Mouse (Mus musculus) liver, postnatal 0 days (tissue): Measurements from ENCODE around the gene Tmem82. TPM values are rescaled to one million over a fixed set of nuclear protein-coding genes. Genes with fewer than 3 reads are reported as not detected.

Experiments used
- ATAC-seq: fragments of 200-750 bp; cut with Nextera tagmentation; 2 replicates; pipeline ENCODE4 v1.8.0; 2017; ENCODE audit warnings: mild to moderate bottlenecking, moderate library complexity
- DNase-seq: peaks from one replicate; pipeline ENCODE4 v3.0.0-alpha.2; 2016
- H3K27ac ChIP-seq: fragments of 300-500 bp; sonication (generic); 2 replicates; pipeline ENCODE4 v1.5.1; 2014; ENCODE audit warnings: antibody characterized with exemption, moderate library complexity, mild to moderate bottlenecking, low read depth
- H3K27me3 ChIP-seq: fragments of 300-500 bp; sonication (generic); 2 replicates; pipeline ENCODE4 v1.6.1; 2014; ENCODE audit warnings: low read length, control low read depth, mixed read lengths; ENCODE audit not compliant: insufficient read depth
- H3K36me3 ChIP-seq: fragments of 300-500 bp; sonication (generic); replicated peaks from 2 replicates; pipeline ENCODE4 v1.6.1; 2014; ENCODE audit warnings: mild to moderate bottlenecking, control low read depth, low read length, moderate library complexity, mixed read lengths; ENCODE audit not compliant: insufficient read depth
- H3K4me1 ChIP-seq: fragments of 300-500 bp; sonication (generic); 2 replicates; pipeline ENCODE4 v1.6.1; 2014; ENCODE audit warnings: antibody characterized with exemption, mild to moderate bottlenecking, control low read depth; ENCODE audit not compliant: insufficient read depth
- H3K4me2 ChIP-seq: fragments of 300-500 bp; sonication (generic); 2 replicates; pipeline ENCODE4 v1.6.1; 2014; ENCODE audit warnings: low read depth, mild to moderate bottlenecking, low read length, moderate library complexity, mixed read lengths
- H3K4me3 ChIP-seq: fragments of 300-500 bp; sonication (generic); 2 replicates; pipeline ENCODE4 v1.5.1; 2014; ENCODE audit warnings: low read depth, low read length
- H3K9ac ChIP-seq: fragments of 300-500 bp; sonication (generic); replicated peaks from 2 replicates; pipeline ENCODE4 v1.6.1; 2014; ENCODE audit warnings: mild to moderate bottlenecking, moderate library complexity
- H3K9me3 ChIP-seq: fragments of 300-500 bp; sonication (generic); 2 replicates; pipeline ENCODE4 v1.6.1; 2016; ENCODE audit warnings: mild to moderate bottlenecking, control low read depth, low read length, mixed read lengths
- CTCF ChIP-seq: sonication (generic); IDR thresholded peaks from 2 replicates; pipeline ENCODE4 v1.5.1; 2016; ENCODE audit warnings: antibody characterized with exemption, low read depth
- EP300 ChIP-seq: IDR thresholded peaks from 2 replicates; pipeline ENCODE4 v1.6.1; 2016; ENCODE audit warnings: antibody characterized with exemption, low read depth, mild to moderate bottlenecking
- WGBS: fragments of 180-500 bp; shearing (Covaris S2); extraction: QIAGEN DNeasy Blood & Tissue Kit; methylation state at CpG from one replicate; pipeline ENCODE4 v1.1.7; 2014; ENCODE audit not compliant: insufficient replicate concordance; 5-methylcytosine and 5-hydroxymethylcytosine counted together
- polyA plus RNA-seq: library from polyadenylated mRNA; unstranded; fragments of >200 nt; fragmentation: Nextera tagmentation; extraction: Ambion mirVana; gene quantifications from 2 replicates; pipeline ENCODE4 v1.2.1, GENCODE M21; 2015

Gene Tmem82
- polyA plus RNA-seq, 1 experiment from 2014 or later = 17.3 TPM

DNA sequence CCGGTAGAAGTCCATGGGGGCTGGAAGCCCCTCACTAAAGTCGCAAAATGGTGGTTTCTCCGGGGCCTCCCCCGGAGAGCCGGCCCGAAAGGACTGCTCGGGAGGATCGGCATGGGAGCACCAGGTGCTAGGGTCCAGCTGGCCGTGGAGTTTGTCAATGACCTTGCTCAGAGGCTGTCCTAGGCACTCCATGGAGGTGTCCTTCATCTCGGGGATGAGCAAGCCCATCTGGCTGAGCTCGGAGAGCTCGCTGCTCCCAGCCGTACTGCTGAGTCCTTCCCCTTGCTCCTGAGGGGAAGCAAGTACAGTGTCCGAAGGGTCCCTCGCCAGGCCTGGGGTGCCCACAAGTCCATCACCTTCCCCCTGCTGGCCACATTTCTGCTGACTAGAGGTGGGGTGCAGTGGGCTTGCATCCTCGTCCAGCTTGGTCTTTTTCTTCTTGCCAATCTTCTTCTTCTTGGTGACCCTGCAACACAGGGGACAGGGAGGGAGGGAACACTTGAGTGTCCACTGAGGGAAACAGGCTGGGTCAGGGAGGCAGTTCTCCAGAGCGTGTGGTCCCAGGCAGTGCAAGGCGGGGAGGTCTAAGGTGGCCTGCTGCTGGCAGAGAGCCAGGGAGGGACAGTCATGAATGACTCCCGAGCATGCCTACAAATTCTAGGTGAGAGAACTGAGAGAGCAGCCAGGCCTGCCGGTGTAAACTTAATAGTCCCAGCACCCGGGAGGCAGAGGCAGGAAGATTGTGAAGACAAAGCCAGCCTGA is 13.9 kb upstream of the Tmem82 start:
- ATAC-seq (no peak), DNase-seq (no peak)
- Histone ChIP-seq H3K4me2 (no peak overlapping the region), H3K4me3 (no peak overlapping the region), H3K27ac (no peak overlapping the region), H3K36me3 (peaks cover 54% of the 10 kb centered on the region), H3K9ac (no peak overlapping the region), H3K9me3 (no peaks in the 10 kb centered on the region), H3K4me1 (no peaks in the 10 kb centered on the region), H3K27me3 (no peaks in the 10 kb centered on the region)
- 84% methylated on average over 21 of the region's 21 CpGs for WGBS
- TF ChIP-seq EP300 (no peak), CTCF (no peak)

DNA sequence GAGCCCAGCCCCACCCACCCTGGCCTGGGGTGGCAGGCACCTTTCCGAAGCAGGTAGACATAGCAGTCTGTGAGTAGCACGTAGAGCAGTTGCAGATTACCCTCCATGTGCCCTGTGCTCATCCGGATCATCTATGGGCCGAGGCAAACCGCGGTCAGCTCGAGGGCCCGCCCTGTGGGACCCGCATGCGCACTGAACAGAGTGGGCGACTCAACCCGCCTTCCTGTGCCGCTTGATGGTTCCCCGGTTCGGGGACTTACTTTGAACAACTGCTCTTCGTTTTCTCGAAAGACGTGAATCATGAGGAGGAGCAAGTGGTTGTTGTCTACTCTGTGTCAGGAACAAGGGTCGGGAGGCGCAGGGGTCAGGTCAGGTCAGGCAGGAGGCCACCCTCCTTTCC is 12.8 kb upstream of the Tmem82 start:
- Histone ChIP-seq H3K9me3 (no peaks in the 10 kb centered on the region), H3K27ac (no peak overlapping the region), H3K9ac (no peak overlapping the region), H3K4me3 (no peak overlapping the region), H3K27me3 (no peaks in the 10 kb centered on the region), H3K4me1 (no peaks in the 10 kb centered on the region), H3K36me3 (peaks cover 51% of the 10 kb centered on the region), H3K4me2 (no peak overlapping the region)
- TF ChIP-seq CTCF (no peak), EP300 (no peak)
- ATAC-seq (no peak), DNase-seq (no peak)
- 90% methylated on average over 20 of the region's 20 CpGs for WGBS

DNA sequence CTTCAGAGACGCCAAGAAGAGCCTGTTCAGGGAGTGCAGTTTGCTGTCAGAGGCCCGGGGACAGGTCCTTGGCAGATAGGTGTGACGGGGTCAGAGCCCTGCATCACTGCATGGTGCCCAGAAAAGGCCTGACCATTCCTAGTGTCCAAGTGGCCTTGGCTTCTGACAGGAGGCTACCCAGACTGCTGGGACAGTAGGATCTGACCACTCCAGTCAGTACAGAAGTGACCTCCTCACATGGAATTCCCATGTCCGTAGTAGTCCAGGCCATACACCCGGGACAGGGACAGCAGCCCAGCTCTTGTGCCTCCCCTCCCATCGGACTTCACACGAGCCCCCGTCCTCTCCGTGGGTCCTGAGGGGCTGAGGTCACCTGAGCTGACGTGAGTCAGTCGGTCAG is 11.6 kb upstream of the Tmem82 start:
- 0 out of 2 replicates have a peak, but pooled peaks cover 3% of the 10 kb centered on the region for H3K4me1 ChIP-seq
- no peak for TF ChIP-seq EP300
- TF ChIP-seq CTCF = no peak
- 90% methylated on average over 11 of the region's 11 CpGs for WGBS
- no peak overlapping the region for H3K27ac ChIP-seq
- H3K4me3 ChIP-seq = no peak overlapping the region
- H3K9ac ChIP-seq = no peak overlapping the region
- DNase-seq (no peak), ATAC-seq (no peak)
- peaks cover 55% of the 10 kb centered on the region for H3K36me3 ChIP-seq
- H3K27me3 ChIP-seq = no peaks in the 10 kb centered on the region
- H3K9me3 ChIP-seq = no peaks in the 10 kb centered on the region
- H3K4me2 ChIP-seq = no peak overlapping the region

DNA sequence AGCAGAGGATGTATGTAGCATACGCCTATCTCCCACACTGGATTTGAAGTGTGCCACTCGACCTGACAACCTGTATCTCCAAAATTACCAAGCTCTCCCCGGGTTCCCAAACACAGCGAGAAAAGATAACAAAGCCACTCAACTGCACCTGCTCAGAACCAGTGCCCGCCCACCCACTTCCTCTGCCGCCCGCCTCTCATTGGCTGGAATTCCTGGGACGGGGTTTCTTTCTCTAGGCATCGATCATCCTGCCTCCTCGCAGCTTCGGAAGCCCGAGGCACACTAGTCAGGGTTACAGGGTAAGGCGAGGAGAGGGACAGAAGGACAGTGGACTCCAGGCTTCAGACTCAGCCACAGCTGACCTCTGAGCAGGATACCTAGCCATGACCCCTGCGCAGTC is 10.2 kb upstream of the Tmem82 start:
- ATAC-seq (no peak), DNase-seq (no peak)
- WGBS = 79% methylated on average over 14 of the region's 14 CpGs
- no peak overlapping the region for H3K27ac ChIP-seq
- H3K36me3 ChIP-seq = peaks cover 55% of the 10 kb centered on the region
- peaks cover 4% of the 10 kb centered on the region; the same call in 1 of the 2 replicates for H3K4me1 ChIP-seq
- H3K27me3 ChIP-seq = no peaks in the 10 kb centered on the region
- TF ChIP-seq CTCF (no peak), EP300 (no peak)
- H3K4me3 ChIP-seq = no peak overlapping the region
- no peak overlapping the region for H3K9ac ChIP-seq
- H3K9me3 ChIP-seq = no peaks in the 10 kb centered on the region
- H3K4me2 ChIP-seq = no peak overlapping the region

DNA sequence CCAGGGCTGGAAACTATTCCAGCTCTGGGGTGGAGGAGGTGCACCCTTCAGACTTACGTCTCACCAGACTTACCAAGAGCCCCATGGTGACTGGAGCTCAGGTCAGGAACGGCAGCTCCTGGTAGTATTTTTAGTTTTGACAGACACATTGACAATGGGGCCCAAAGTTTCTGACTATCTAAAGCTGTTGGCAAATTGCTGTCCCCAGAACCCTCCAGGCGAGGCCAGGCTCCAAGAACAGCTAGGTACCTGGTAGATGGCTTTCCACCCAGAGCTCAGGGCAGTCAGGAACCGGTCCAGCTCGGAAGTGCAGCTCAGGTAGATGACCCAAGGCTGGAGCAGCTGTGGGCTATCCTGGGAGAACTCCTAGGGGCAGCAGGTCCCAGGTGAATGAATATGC is 9.1 kb upstream of the Tmem82 start:
- no peaks in the 10 kb centered on the region for H3K27me3 ChIP-seq
- H3K4me3 ChIP-seq = no peak overlapping the region
- no peak overlapping the region for H3K27ac ChIP-seq
- no peaks in the 10 kb centered on the region for H3K9me3 ChIP-seq
- TF ChIP-seq EP300 (no peak), CTCF (no peak)
- DNase-seq (no peak), ATAC-seq (no peak)
- peaks cover 10% of the 10 kb centered on the region for H3K4me1 ChIP-seq
- no peak overlapping the region for H3K4me2 ChIP-seq
- peaks cover 49% of the 10 kb centered on the region for H3K36me3 ChIP-seq
- WGBS = 89% methylated on average over 5 of the region's 5 CpGs
- no peak overlapping the region for H3K9ac ChIP-seq

DNA sequence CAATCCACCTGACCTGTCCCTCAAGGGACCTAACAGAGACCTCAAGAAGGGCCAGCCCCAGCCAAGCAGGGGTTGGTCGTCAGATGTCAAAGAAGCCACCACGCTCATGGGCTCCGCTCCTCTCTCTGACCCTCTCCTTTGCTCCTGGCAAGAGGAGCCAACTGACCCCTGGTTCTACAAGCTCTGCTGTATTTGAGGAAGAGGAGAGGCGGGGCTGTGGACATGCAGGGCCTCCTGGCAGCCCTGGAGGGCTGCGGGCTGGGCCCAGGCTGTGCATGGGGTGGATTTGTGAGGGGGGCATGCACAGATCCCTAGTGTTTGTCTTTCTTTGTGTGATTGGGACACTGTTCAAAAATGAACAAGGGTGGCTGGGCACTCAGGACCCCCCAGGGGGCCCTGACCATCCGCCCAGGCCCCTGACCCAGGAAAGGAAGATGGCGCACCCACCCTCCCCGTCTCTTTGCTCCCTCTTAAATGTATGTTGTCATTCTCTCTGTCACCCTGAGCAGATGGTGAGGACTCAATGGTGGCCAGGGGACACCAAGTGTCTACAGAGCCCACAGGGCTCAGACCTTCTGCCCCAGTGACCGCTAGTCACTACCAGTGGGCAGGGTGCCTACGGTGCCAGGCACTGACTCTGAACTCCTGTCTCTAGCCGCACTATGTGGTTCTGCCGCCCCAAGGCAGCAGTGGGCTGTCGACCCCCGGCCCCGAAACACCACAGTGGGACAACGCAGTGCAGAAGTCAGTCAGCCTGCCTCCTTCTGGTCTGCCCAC is 7.5 kb upstream of the Tmem82 start:
- no peak for ATAC-seq
- TF ChIP-seq CTCF (no peak), EP300 (no peak)
- 83% methylated on average over 16 of the region's 16 CpGs for WGBS
- Histone ChIP-seq H3K4me3 (no peak overlapping the region), H3K36me3 (peaks cover 33% of the 10 kb centered on the region), H3K9ac (no peak overlapping the region), H3K4me1 (peaks cover 10% of the 10 kb centered on the region), H3K9me3 (no peaks in the 10 kb centered on the region), H3K27me3 (no peaks in the 10 kb centered on the region), H3K4me2 (no peak overlapping the region), H3K27ac (no peak overlapping the region)
- no peak for DNase-seq
